Mouse (Mus musculus): ENCODE results near the gene Myo5c. TPM values are rescaled to one million over a fixed set of nuclear protein-coding genes. Genes with fewer than 3 reads are reported as not detected.

The Myo5c gene
- polyA plus RNA-seq, 1 experiment from 2014 or later: 1.8 TPM

GRCm38 (mm10) chr9:75283636-75284035 lies 51.8 kb downstream of the Myo5c start:
- Histone ChIP-seq H3K9ac (ENCODE audit: low read length) (no peak overlapping the region), H3K4me1 (ENCODE audit: control insufficient read depth in 2 of 2, insufficient read depth in 2 of 2, low read length in 2 of 2) (no peaks in the 10 kb centered on the region), H3K9me3 (ENCODE audit: control insufficient read depth, low read length) (no peaks in the 10 kb centered on the region), H3K4me2 (ENCODE audit: low read length) (no peak overlapping the region), H3K4me3 (ENCODE audit: control insufficient read depth in 1 of 2, insufficient read depth in 1 of 2, low read depth in 1 of 2, low read length in 2 of 2) (no peak overlapping the region), H3K27me3 (ENCODE audit: control insufficient read depth, insufficient read depth, low read length) (peaks cover 6% of the 10 kb centered on the region; the same call in 1 of the 2 replicates), H3K36me3 (ENCODE audit: control insufficient read depth, insufficient read depth, low read length) (no peaks in the 10 kb centered on the region), H3K27ac (replicated peaks in 1 of 2; ENCODE audit: control insufficient read depth in 1 of 2, insufficient read depth in 1 of 2, low read depth in 2 of 2, low read length in 2 of 2) (no peak overlapping the region)
- whole genome bisulfite sequencing: 57% methylated on average over 8 of the region's 8 CpGs
- ATAC-seq (ENCODE audit: insufficient number of reproducible peaks, insufficient read depth, low FRiP score, low read depth): no peak

- H3K36me3 ChIP-seq (ENCODE audit: control insufficient read depth, insufficient read depth, low read length): no peaks in the 10 kb centered on the region
- H3K27me3 ChIP-seq (ENCODE audit: control insufficient read depth, insufficient read depth, low read length): peaks cover 6% of the 10 kb centered on the region; the same call in 1 of the 2 replicates
- H3K4me3 ChIP-seq (ENCODE audit: control insufficient read depth in 1 of 2, insufficient read depth in 1 of 2, low read depth in 1 of 2, low read length in 2 of 2): no peak overlapping the region
- no peak overlapping the region for H3K4me2 ChIP-seq (ENCODE audit: low read length)
- no peak overlapping the region for H3K9ac ChIP-seq (ENCODE audit: low read length)
- WGBS: 77% methylated on average over 6 of the region's 6 CpGs
- ATAC-seq (ENCODE audit: insufficient number of reproducible peaks, insufficient read depth, low FRiP score, low read depth): no peak
- H3K9me3 ChIP-seq (ENCODE audit: control insufficient read depth, low read length): no peaks in the 10 kb centered on the region
- H3K27ac ChIP-seq (replicated peaks in 1 of 2; ENCODE audit: control insufficient read depth in 1 of 2, insufficient read depth in 1 of 2, low read depth in 2 of 2, low read length in 2 of 2): no peak overlapping the region
- H3K4me1 ChIP-seq (ENCODE audit: control insufficient read depth in 2 of 2, insufficient read depth in 2 of 2, low read length in 2 of 2): 0 out of 4 replicates have a peak, but pooled peaks cover 0 to 5% of the 10 kb centered on the region in 2 experiments
Observed at GRCm38 (mm10) chr9:75285363-75285762, 53.5 kb downstream of the Myo5c start.

- H3K9ac ChIP-seq (ENCODE audit: low read length): no peak overlapping the region
- WGBS: 72% methylated on average over 6 of the region's 6 CpGs
Observed at GRCm38 (mm10) chr9:75287636-75288035, 55.8 kb downstream of the Myo5c start.

GRCm38 (mm10) chr9:75289545-75289944 lies 57.7 kb downstream of the Myo5c start:
- WGBS: 41% methylated on average over 4 of the region's 4 CpGs

More at GRCm38 (mm10) chr9:75287636-75288035, 55.8 kb downstream of the Myo5c start:
- H3K27me3 ChIP-seq (ENCODE audit: control insufficient read depth, insufficient read depth, low read length): no peaks in the 10 kb centered on the region
- 0 out of 4 replicates have a peak, but pooled peaks cover 0 to 5% of the 10 kb centered on the region in 2 experiments for H3K4me1 ChIP-seq (ENCODE audit: control insufficient read depth in 2 of 2, insufficient read depth in 2 of 2, low read length in 2 of 2)
- no peak overlapping the region for H3K4me3 ChIP-seq (ENCODE audit: control insufficient read depth in 1 of 2, insufficient read depth in 1 of 2, low read depth in 1 of 2, low read length in 2 of 2)
- no peaks in the 10 kb centered on the region for H3K9me3 ChIP-seq (ENCODE audit: control insufficient read depth, low read length)
- H3K27ac ChIP-seq (replicated peaks in 1 of 2; ENCODE audit: control insufficient read depth in 1 of 2, insufficient read depth in 1 of 2, low read depth in 2 of 2, low read length in 2 of 2): no peak overlapping the region
- H3K4me2 ChIP-seq (ENCODE audit: low read length): no peak overlapping the region
- no peak for ATAC-seq (ENCODE audit: insufficient number of reproducible peaks, insufficient read depth, low FRiP score, low read depth)
- no peaks in the 10 kb centered on the region for H3K36me3 ChIP-seq (ENCODE audit: control insufficient read depth, insufficient read depth, low read length)

GRCm38 (mm10) chr9:75299342-75299741 lies 67.5 kb downstream of the Myo5c start:
- Histone ChIP-seq H3K4me3 (ENCODE audit: control insufficient read depth in 1 of 2, insufficient read depth in 1 of 2, low read depth in 1 of 2, low read length in 2 of 2) (no peak overlapping the region), H3K9ac (ENCODE audit: low read length) (no peak overlapping the region), H3K4me1 (ENCODE audit: control insufficient read depth in 2 of 2, insufficient read depth in 2 of 2, low read length in 2 of 2) (peaks cover 4 to 5% of the 10 kb centered on the region in 2 experiments; a peak in 2 of 4 replicates), H3K9me3 (ENCODE audit: control insufficient read depth, low read length) (no peaks in the 10 kb centered on the region), H3K36me3 (ENCODE audit: control insufficient read depth, insufficient read depth, low read length) (no peaks in the 10 kb centered on the region), H3K27me3 (ENCODE audit: control insufficient read depth, insufficient read depth, low read length) (no peaks in the 10 kb centered on the region), H3K27ac (replicated peaks in 1 of 2; ENCODE audit: control insufficient read depth in 1 of 2, insufficient read depth in 1 of 2, low read depth in 2 of 2, low read length in 2 of 2) (no peak overlapping the region), H3K4me2 (ENCODE audit: low read length) (no peak overlapping the region)
- no peak for ATAC-seq (ENCODE audit: insufficient number of reproducible peaks, insufficient read depth, low FRiP score, low read depth)
- WGBS: 76% methylated on average over 2 of the region's 2 CpGs

More at GRCm38 (mm10) chr9:75289545-75289944, 57.7 kb downstream of the Myo5c start:
- Histone ChIP-seq H3K9me3 (ENCODE audit: control insufficient read depth, low read length) (no peaks in the 10 kb centered on the region), H3K4me3 (ENCODE audit: control insufficient read depth in 1 of 2, insufficient read depth in 1 of 2, low read depth in 1 of 2, low read length in 2 of 2) (no peak overlapping the region), H3K27me3 (ENCODE audit: control insufficient read depth, insufficient read depth, low read length) (no peaks in the 10 kb centered on the region), H3K4me1 (ENCODE audit: control insufficient read depth in 2 of 2, insufficient read depth in 2 of 2, low read length in 2 of 2) (0 out of 4 replicates have a peak, but pooled peaks cover 0 to 5% of the 10 kb centered on the region in 2 experiments), H3K9ac (ENCODE audit: low read length) (no peak overlapping the region; the same call in 1 of the 2 replicates), H3K4me2 (ENCODE audit: low read length) (no peak overlapping the region), H3K27ac (replicated peaks in 1 of 2; ENCODE audit: control insufficient read depth in 1 of 2, insufficient read depth in 1 of 2, low read depth in 2 of 2, low read length in 2 of 2) (no peak overlapping the region), H3K36me3 (ENCODE audit: control insufficient read depth, insufficient read depth, low read length) (no peaks in the 10 kb centered on the region)
- no peak for ATAC-seq (ENCODE audit: insufficient number of reproducible peaks, insufficient read depth, low FRiP score, low read depth)

- ATAC-seq (ENCODE audit: insufficient number of reproducible peaks, insufficient read depth, low FRiP score, low read depth): no peak
- Histone ChIP-seq H3K27me3 (ENCODE audit: control insufficient read depth, insufficient read depth, low read length) (no peaks in the 10 kb centered on the region), H3K4me1 (ENCODE audit: control insufficient read depth in 2 of 2, insufficient read depth in 2 of 2, low read length in 2 of 2) (peaks cover 4 to 5% of the 10 kb centered on the region in 2 experiments; a peak in 2 of 4 replicates), H3K36me3 (ENCODE audit: control insufficient read depth, insufficient read depth, low read length) (no peaks in the 10 kb centered on the region), H3K4me2 (ENCODE audit: low read length) (no peak overlapping the region), H3K4me3 (ENCODE audit: control insufficient read depth in 1 of 2, insufficient read depth in 1 of 2, low read depth in 1 of 2, low read length in 2 of 2) (no peak overlapping the region), H3K27ac (replicated peaks in 1 of 2; ENCODE audit: control insufficient read depth in 1 of 2, insufficient read depth in 1 of 2, low read depth in 2 of 2, low read length in 2 of 2) (no peak overlapping the region), H3K9me3 (ENCODE audit: control insufficient read depth, low read length) (no peaks in the 10 kb centered on the region), H3K9ac (ENCODE audit: low read length) (no peak overlapping the region)
- WGBS: 78% methylated on average over 2 of the region's 2 CpGs
Observed at GRCm38 (mm10) chr9:75303033-75303432, 71.2 kb downstream of the Myo5c start.

GRCm38 (mm10) chr9:75303701-75304261 lies 72.0 kb downstream of the Myo5c start:
- peaks cover 4 to 5% of the 10 kb centered on the region in 2 experiments; a peak in 2 of 4 replicates for H3K4me1 ChIP-seq (ENCODE audit: control insufficient read depth in 2 of 2, insufficient read depth in 2 of 2, low read length in 2 of 2)
- H3K27ac ChIP-seq (replicated peaks in 1 of 2; ENCODE audit: control insufficient read depth in 1 of 2, insufficient read depth in 1 of 2, low read depth in 2 of 2, low read length in 2 of 2): no peak overlapping the region
- no peak overlapping the region for H3K9ac ChIP-seq (ENCODE audit: low read length)
- H3K9me3 ChIP-seq (ENCODE audit: control insufficient read depth, low read length): no peaks in the 10 kb centered on the region
- H3K36me3 ChIP-seq (ENCODE audit: control insufficient read depth, insufficient read depth, low read length): no peaks in the 10 kb centered on the region
- no peak overlapping the region for H3K4me3 ChIP-seq (ENCODE audit: control insufficient read depth in 1 of 2, insufficient read depth in 1 of 2, low read depth in 1 of 2, low read length in 2 of 2)
- no peaks in the 10 kb centered on the region for H3K27me3 ChIP-seq (ENCODE audit: control insufficient read depth, insufficient read depth, low read length)
- 23% methylated on average over 16 of the region's 16 CpGs for WGBS
- H3K4me2 ChIP-seq (ENCODE audit: low read length): peak overlapping the region; percentile 44
- no peak for ATAC-seq (ENCODE audit: insufficient number of reproducible peaks, insufficient read depth, low FRiP score, low read depth)

- H3K9ac ChIP-seq (ENCODE audit: low read length): no peak overlapping the region
- ATAC-seq (ENCODE audit: insufficient number of reproducible peaks, insufficient read depth, low FRiP score, low read depth): no peak
- peaks cover 4 to 5% of the 10 kb centered on the region in 2 experiments; a peak in 2 of 4 replicates for H3K4me1 ChIP-seq (ENCODE audit: control insufficient read depth in 2 of 2, insufficient read depth in 2 of 2, low read length in 2 of 2)
- no peaks in the 10 kb centered on the region for H3K36me3 ChIP-seq (ENCODE audit: control insufficient read depth, insufficient read depth, low read length)
- no peak overlapping the region for H3K27ac ChIP-seq (replicated peaks in 1 of 2; ENCODE audit: control insufficient read depth in 1 of 2, insufficient read depth in 1 of 2, low read depth in 2 of 2, low read length in 2 of 2)
- no peaks in the 10 kb centered on the region for H3K27me3 ChIP-seq (ENCODE audit: control insufficient read depth, insufficient read depth, low read length)
- H3K4me2 ChIP-seq (ENCODE audit: low read length): peak overlapping the region; percentile 44
- H3K9me3 ChIP-seq (ENCODE audit: control insufficient read depth, low read length): no peaks in the 10 kb centered on the region
- no peak overlapping the region for H3K4me3 ChIP-seq (ENCODE audit: control insufficient read depth in 1 of 2, insufficient read depth in 1 of 2, low read depth in 1 of 2, low read length in 2 of 2)
- 27% methylated on average over 7 of the region's 7 CpGs for WGBS
Observed at GRCm38 (mm10) chr9:75304286-75304685, 72.5 kb downstream of the Myo5c start.

Data from heart, embryonic 14.5 days (tissue).